Mouse (Mus musculus): ENCODE results near the gene Atp8b5.

- TF ChIP-seq CTCF (IDR thresholded peaks at IDR 0.05; ENCODE audit: extremely low read depth, insufficient read length, insufficient replicate concordance, low read depth, low read length) (no peak), POLR2A (IDR thresholded peaks at IDR 0.05; ENCODE audit: low read depth, low read length) (no peak)
Measured at GRCm38 (mm10) chr4:43371406-43371805, 104.4 kb downstream of the Atp8b5 start.
